Mouse (Mus musculus): ENCODE results near the gene Dock2.

The Dock2 gene

DNA sequence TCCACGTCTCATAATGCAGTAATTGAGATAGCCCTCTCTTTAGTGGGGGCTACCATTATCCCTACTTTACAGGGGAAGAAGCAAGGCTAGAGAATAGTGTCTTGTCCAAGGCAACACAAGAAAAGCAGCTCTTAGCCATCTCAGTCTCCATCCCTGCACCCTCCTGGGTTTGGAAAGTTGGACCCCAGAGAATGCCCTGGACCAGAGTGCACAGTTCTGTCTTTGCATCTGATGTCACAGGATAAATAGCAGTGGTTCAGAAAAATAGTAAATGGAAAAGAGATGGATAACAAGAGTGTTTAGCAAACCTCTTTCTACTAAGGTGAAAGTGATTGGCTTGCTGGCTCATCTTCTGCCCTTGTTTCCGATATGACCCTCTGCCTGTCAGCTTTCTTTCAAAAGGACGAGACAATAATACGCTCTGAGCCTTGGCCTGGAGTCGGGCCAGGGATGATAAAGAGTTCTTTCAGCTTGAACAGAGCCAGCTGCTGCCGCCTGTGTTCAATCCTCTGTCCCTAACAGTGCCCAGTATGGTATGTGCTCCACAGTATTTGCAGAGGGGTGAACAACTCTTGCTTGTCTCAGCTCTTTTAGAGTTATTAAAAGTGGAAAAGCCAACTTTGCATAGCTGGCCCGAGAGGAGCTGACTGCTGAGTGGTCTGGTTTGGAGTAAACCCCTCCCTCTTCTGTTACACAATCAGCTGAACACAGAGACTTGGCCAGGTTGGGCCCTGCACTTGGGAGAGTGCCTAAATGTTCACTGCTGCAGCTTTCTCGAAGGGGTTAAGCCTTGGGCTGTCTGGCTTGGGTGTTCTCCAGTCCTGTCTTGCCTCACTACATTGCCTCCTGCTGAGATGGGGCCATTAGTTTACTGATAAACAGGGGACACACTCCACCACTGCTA lies 602.2 kb downstream of the Dock2 start:
- DNase-seq, result peak; percentile 69 to 82

DNA sequence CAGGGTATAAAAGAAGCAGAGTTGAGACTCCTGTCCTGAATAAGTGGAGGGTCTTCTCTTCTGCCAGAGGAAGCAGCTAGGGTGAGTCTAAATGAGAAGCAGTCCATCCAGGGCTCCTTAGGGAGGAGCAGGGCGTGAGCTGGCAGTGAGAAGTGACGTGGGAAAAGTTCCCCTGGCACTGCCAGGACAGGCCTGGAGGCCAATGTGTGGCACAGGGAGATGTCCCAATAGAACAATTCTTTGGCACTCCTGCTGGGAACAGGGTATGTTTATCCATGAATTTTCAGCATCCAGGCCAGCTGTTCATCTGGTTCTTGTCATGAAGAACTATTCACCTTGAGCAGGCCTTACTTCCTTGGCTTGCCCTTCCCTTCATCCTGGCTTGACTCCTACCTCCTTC lies 604.9 kb downstream of the Dock2 start:
- DNase-seq, result no peak

Measured in cerebellum, postnatal 10 days (tissue).